ENCODE assay signal across 7 mouse cellular contexts in the genomic region with DNA sequence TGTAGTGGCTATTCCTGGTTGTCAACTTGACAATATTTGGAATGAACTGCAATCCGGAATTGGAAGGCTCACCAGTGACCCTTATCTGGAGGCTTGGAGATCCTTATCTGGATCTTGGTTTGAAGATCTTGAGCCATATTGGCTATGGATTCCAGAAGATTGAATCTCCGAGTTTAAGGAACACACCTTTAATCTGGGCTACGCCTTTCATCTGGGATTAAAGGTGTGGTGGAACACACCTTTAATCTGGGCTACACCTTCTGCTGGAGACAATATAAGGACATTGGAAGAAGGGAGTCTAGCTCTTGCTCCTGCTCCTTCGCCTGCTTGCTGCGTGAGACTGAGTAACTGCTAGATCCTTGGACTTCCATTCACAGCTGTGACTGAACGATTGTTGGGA. TPM values are rescaled to one million over a fixed set of nuclear protein-coding genes. Genes with fewer than 3 reads are reported as not detected.
DNase-seq lines count a peak whose midpoint lies in the region; ATAC-seq and TF ChIP-seq lines count a peak whose summit lies in the region.
"Not testable (repeated sequence)": the region's sequence is repeated elsewhere in the genome, so short reads cannot be mapped to it uniquely, and the experiment has no call there.

Gene Fam172a, plus strand, starts transcription at position 301 of the 400 bp plus-strand sequence.

- TF ChIP-seq CTCF in bone marrow macrophage, adult 2 months (IDR thresholded peaks at IDR 0.05; ENCODE audit: low read depth, low read length) = not testable (repeated sequence)

- not testable (repeated sequence) for H3K9me3 ChIP-seq in forebrain, embryonic 15.5 days; intestine, embryonic 16.5 days (ENCODE audit: control insufficient read depth, low read length); lung, embryonic 16.5 days (ENCODE audit: control insufficient read depth, low read length); neural tube, embryonic 12.5 days

- intact Hi-C loops in heart, postnatal 10 days (cut with DNase I); left cerebral cortex, postnatal 14 days (cut with DNase I): not testable (repeated sequence)

- H3K4me3 ChIP-seq in bone marrow macrophage, adult 2 months (ENCODE audit: insufficient read depth, low read length); forebrain, embryonic 15.5 days; intestine, embryonic 16.5 days (ENCODE audit: low read length); lung, embryonic 16.5 days (ENCODE audit: low read length); neural tube, embryonic 12.5 days: not testable (repeated sequence)

- H3K27ac ChIP-seq in bone marrow macrophage, adult 2 months (ENCODE audit: insufficient read depth, low read depth, low read length); forebrain, embryonic 15.5 days (replicated peaks); intestine, embryonic 16.5 days (ENCODE audit: low read length); lung, embryonic 16.5 days (ENCODE audit: low read length); neural tube, embryonic 12.5 days: not testable (repeated sequence)

- not testable (repeated sequence) for H3K36me3 ChIP-seq in forebrain, embryonic 15.5 days; intestine, embryonic 16.5 days (ENCODE audit: control insufficient read depth, insufficient read depth, low read length); lung, embryonic 16.5 days (ENCODE audit: control insufficient read depth, insufficient read depth, low read length); neural tube, embryonic 12.5 days

- 100% methylated on average over 1 of the region's 6 CpGs for WGBS in forebrain, embryonic 15.5 days
- no CpG with 5 or more reads among the region's 6 CpGs for whole genome bisulfite sequencing in intestine, embryonic 16.5 days
- WGBS in lung, embryonic 16.5 days = no CpG with 5 or more reads among the region's 6 CpGs
- 100% methylated on average over 1 of the region's 6 CpGs for whole genome bisulfite sequencing in neural tube, embryonic 12.5 days

- not testable (repeated sequence) for TF ChIP-seq POLR2A in bone marrow macrophage, adult 2 months (IDR thresholded peaks at IDR 0.05; ENCODE audit: borderline replicate concordance, low read depth, low read length)

- not testable (repeated sequence) for DNase-seq in heart, postnatal 10 days; left cerebral cortex, postnatal 14 days (ENCODE audit: low spot score in 2 of 2)

- H3K4me2 ChIP-seq in forebrain, embryonic 15.5 days (replicated peaks); intestine, embryonic 16.5 days (ENCODE audit: low read depth, low read length); lung, embryonic 16.5 days (ENCODE audit: low read depth, low read length); neural tube, embryonic 12.5 days (replicated peaks): not testable (repeated sequence)

- H3K9ac ChIP-seq in forebrain, embryonic 15.5 days (replicated peaks); intestine, embryonic 16.5 days (ENCODE audit: low read depth, low read length); lung, embryonic 16.5 days (ENCODE audit: low read length); neural tube, embryonic 12.5 days: not testable (repeated sequence)

- not testable (repeated sequence) for H3K27me3 ChIP-seq in forebrain, embryonic 15.5 days; intestine, embryonic 16.5 days (replicated peaks; ENCODE audit: control insufficient read depth, insufficient read depth, low read length); lung, embryonic 16.5 days (ENCODE audit: control insufficient read depth, insufficient read depth, low read depth, low read length); neural tube, embryonic 12.5 days (replicated peaks)

- ATAC-seq in forebrain, embryonic 15.5 days (replicated peaks); intestine, embryonic 16.5 days; lung, embryonic 16.5 days (ENCODE audit: low read depth); neural tube, embryonic 12.5 days (ENCODE audit: low FRiP score, low read depth): not testable (repeated sequence)

- not testable (repeated sequence) for H3K4me1 ChIP-seq in bone marrow macrophage, adult 2 months (ENCODE audit: control insufficient read depth, insufficient read depth, low read length); forebrain, embryonic 15.5 days; intestine, embryonic 16.5 days (ENCODE audit: control insufficient read depth, insufficient read depth, low read length); lung, embryonic 16.5 days (replicated peaks; ENCODE audit: control insufficient read depth, insufficient read depth, low read length); neural tube, embryonic 12.5 days

RNA-seq across cellular contexts. Expression of gene Fam172a, which starts in this region (rescaled TPM):
- polyA plus RNA-seq in bone marrow macrophage, adult 2 months (2012; ENCODE audit: insufficient read depth, insufficient read length, missing spikeins) = 28.3 and 28.4 TPM in 2 replicates
- polyA plus RNA-seq in forebrain, embryonic 15.5 days (2015; fragmentation: Nextera tagmentation; extraction: Ambion mirVana) = 58.8 and 60.2 TPM in 2 replicates
- total RNA-seq in heart, postnatal 10 days (2021) = 10 to 100 TPM; 20.0 to 20.2 TPM
- polyA plus RNA-seq in intestine, embryonic 16.5 days (2015; fragmentation: Nextera tagmentation; extraction: Ambion mirVana) = 20.3 and 21.1 TPM in 2 replicates
- total RNA-seq in left cerebral cortex, postnatal 14 days (2021) = 10 to 100 TPM; 39.8 to 41.5 TPM
- polyA plus RNA-seq in lung, embryonic 16.5 days (2015; fragmentation: Nextera tagmentation; extraction: Ambion mirVana) = 27.7 and 29.4 TPM in 2 replicates
- 36.9 and 40.5 TPM in 2 replicates for polyA plus RNA-seq in neural tube, embryonic 12.5 days (2016; fragmentation: Nextera tagmentation; extraction: Ambion mirVana)
